Mouse (Mus musculus) hindbrain, embryonic 16.5 days (tissue): ENCODE results near the gene Tgfbrap1. TPM values are rescaled to one million over a fixed set of nuclear protein-coding genes. Genes with fewer than 3 reads are reported as not detected.

Source experiments
- ATAC-seq: fragments of 200-750 bp; cut with Nextera tagmentation; 2 replicates; pipeline ENCODE4 v1.8.0; 2017; ENCODE audit warnings: moderate TSS enrichment, moderate library complexity
- H3K27ac ChIP-seq: fragments of 300-500 bp; sonication (generic); 2 replicates; pipeline ENCODE4 v1.5.1; 2014; ENCODE audit warnings: low read depth, mild to moderate bottlenecking, control low read depth, low read length, moderate library complexity
- H3K27me3 ChIP-seq: fragments of 300-500 bp; sonication (generic); replicated peaks from 2 replicates; pipeline ENCODE4 v1.6.1; 2014; ENCODE audit warnings: low read length; ENCODE audit not compliant: control insufficient read depth, insufficient read depth
- H3K36me3 ChIP-seq: fragments of 300-500 bp; sonication (generic); 2 replicates; pipeline ENCODE4 v1.6.1; 2014; ENCODE audit warnings: mild to moderate bottlenecking, low read length, moderate library complexity, mixed read lengths; ENCODE audit not compliant: control insufficient read depth, insufficient read depth
- H3K4me1 ChIP-seq: fragments of 300-500 bp; sonication (generic); 2 replicates; pipeline ENCODE4 v1.6.1; 2014; ENCODE audit warnings: low read depth, low read length; ENCODE audit not compliant: control insufficient read depth, insufficient read depth
- H3K4me2 ChIP-seq: fragments of 300-500 bp; sonication (generic); 2 replicates; pipeline ENCODE4 v1.6.1; 2014; ENCODE audit warnings: mild to moderate bottlenecking, low read length, control low read depth, moderate library complexity
- H3K4me3 ChIP-seq: fragments of 300-500 bp; sonication (generic); 2 replicates; pipeline ENCODE4 v1.5.1; 2014; ENCODE audit warnings: mild to moderate bottlenecking, low read length, control low read depth, moderate library complexity
- H3K9ac ChIP-seq: fragments of 300-500 bp; sonication (generic); 2 replicates; pipeline ENCODE4 v1.6.1; 2014; ENCODE audit warnings: low read depth, mild to moderate bottlenecking, control low read depth, low read length, moderate library complexity
- H3K9me3 ChIP-seq: fragments of 300-500 bp; sonication (generic); 2 replicates; pipeline ENCODE4 v1.6.1; 2014; ENCODE audit warnings: mild to moderate bottlenecking, low read length, moderate library complexity; ENCODE audit not compliant: control insufficient read depth
- WGBS: fragments of 180-500 bp; shearing (Covaris S2); extraction: QIAGEN DNeasy Blood & Tissue Kit; methylation state at CpG from one replicate; pipeline ENCODE4 v1.1.7; 2014; 5-methylcytosine and 5-hydroxymethylcytosine counted together
- polyA plus RNA-seq: library from polyadenylated mRNA; unstranded; fragments of >200 nt; fragmentation: Nextera tagmentation; extraction: Ambion mirVana; gene quantifications from 2 replicates; pipeline ENCODE4 v1.2.1, GENCODE M21; 2015

The Tgfbrap1 gene
- polyA plus RNA-seq, 1 experiment from 2014 or later, result 15.6 TPM

GRCm38 (mm10) chr1:43120950-43121349 lies 22.5 kb upstream of the Tgfbrap1 start:
- no peak overlapping the region for H3K4me3 ChIP-seq
- no peak for ATAC-seq
- no peaks in the 10 kb centered on the region for H3K9me3 ChIP-seq
- H3K27me3 ChIP-seq, result no peaks in the 10 kb centered on the region
- no peaks in the 10 kb centered on the region for H3K4me1 ChIP-seq
- no peak overlapping the region for H3K9ac ChIP-seq
- peaks cover 17% of the 10 kb centered on the region for H3K36me3 ChIP-seq
- 98% methylated on average over 5 of the region's 5 CpGs for WGBS
- H3K27ac ChIP-seq, result no peak overlapping the region
- no peak overlapping the region for H3K4me2 ChIP-seq

DNA sequence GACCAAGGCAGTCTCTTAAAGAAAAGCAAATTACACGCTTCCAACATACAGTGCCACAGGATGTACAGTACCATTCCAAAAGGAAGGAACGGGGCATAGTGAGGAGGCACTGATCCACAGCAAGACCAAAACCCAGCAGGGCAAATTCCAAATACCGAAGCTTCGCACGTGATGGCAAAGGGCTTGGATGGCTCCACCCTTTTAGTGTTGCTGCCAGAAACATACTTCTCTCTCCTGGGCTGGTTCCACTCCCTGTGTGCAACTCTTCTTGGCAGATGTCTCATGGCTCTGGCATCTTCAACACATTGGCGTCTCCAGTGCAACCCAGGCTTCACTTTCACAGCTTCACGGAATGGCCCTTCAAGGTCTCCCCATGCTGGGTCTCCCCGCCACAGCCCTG lies 19.0 kb upstream of the Tgfbrap1 start:
- H3K36me3 ChIP-seq, result peaks cover 26% of the 10 kb centered on the region

DNA sequence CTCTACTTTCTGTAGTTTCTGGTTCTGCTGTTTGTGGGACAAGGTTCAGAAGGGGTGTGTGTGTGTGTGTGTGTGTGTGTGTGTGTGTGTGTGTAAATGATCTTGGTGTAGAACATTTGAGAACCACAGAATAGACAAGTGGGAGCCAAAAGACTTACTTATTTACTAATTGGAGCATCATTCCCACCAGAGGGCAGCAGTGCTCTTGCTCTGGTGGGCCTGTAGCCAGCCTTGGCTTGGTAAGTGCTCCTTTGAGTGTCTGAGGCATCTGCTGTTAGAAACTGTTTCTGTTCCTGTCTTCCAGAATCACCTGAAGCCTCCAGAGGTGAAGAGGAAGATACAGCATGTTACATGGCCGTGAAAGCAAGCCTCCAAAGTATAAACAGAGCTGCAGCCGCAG lies 14.4 kb upstream of the Tgfbrap1 start:
- Histone ChIP-seq H3K4me3 (no peak overlapping the region), H3K27ac (no peak overlapping the region), H3K4me2 (no peak overlapping the region), H3K36me3 (peaks cover 28% of the 10 kb centered on the region), H3K9me3 (no peaks in the 10 kb centered on the region), H3K9ac (no peak overlapping the region), H3K27me3 (no peaks in the 10 kb centered on the region), H3K4me1 (no peaks in the 10 kb centered on the region)
- ATAC-seq, result peak; percentile 64
- WGBS, result 87% methylated on average over 2 of the region's 2 CpGs

More for the DNA sequence above, 19.0 kb upstream of the Tgfbrap1 start:
- 98% methylated on average over 8 of the region's 8 CpGs for WGBS
- Histone ChIP-seq H3K4me2 (no peak overlapping the region), H3K4me3 (no peak overlapping the region), H3K27ac (no peak overlapping the region), H3K4me1 (no peaks in the 10 kb centered on the region), H3K9me3 (no peaks in the 10 kb centered on the region), H3K27me3 (no peaks in the 10 kb centered on the region), H3K9ac (no peak overlapping the region)
- no peak for ATAC-seq

- H3K36me3 ChIP-seq, result peaks cover 20% of the 10 kb centered on the region
- H3K4me1 ChIP-seq, result no peaks in the 10 kb centered on the region
- H3K9me3 ChIP-seq, result no peaks in the 10 kb centered on the region
- H3K9ac ChIP-seq, result no peak overlapping the region
- no peak overlapping the region for H3K4me2 ChIP-seq
- no peak overlapping the region for H3K4me3 ChIP-seq
- H3K27me3 ChIP-seq, result no peaks in the 10 kb centered on the region
- no peak for ATAC-seq
- WGBS, result 54% methylated on average over 4 of the region's 4 CpGs
- H3K27ac ChIP-seq, result no peak overlapping the region
Measured at GRCm38 (mm10) chr1:43110556-43110955, 12.1 kb upstream of the Tgfbrap1 start.

DNA sequence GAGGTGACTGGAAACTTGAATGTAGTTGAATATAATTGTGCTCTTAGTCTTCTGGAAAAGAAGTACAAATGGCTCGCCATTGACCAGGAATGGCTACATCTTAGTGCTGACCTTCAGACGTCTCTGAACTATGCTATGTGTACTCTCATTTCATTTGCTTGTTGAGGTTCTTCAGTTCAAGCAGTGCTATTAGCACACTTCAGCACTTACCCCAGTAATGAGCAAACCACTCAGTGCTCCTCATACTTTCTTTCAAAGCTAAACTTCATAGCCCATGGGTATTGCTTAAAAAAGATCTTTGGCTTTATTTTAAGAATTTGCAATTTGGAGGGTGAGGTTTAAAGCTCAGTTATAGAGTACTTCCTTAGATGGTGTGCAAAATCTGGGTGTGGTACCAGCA lies 10.3 kb upstream of the Tgfbrap1 start:
- peaks cover 15% of the 10 kb centered on the region for H3K36me3 ChIP-seq
- no peak overlapping the region for H3K27ac ChIP-seq
- no peak for ATAC-seq
- no peak overlapping the region for H3K4me3 ChIP-seq
- H3K9ac ChIP-seq, result no peak overlapping the region
- WGBS, result 90% methylated on average over 2 of the region's 2 CpGs
- H3K4me1 ChIP-seq, result no peaks in the 10 kb centered on the region
- no peaks in the 10 kb centered on the region for H3K9me3 ChIP-seq
- no peaks in the 10 kb centered on the region for H3K27me3 ChIP-seq
- H3K4me2 ChIP-seq, result no peak overlapping the region

- Histone ChIP-seq H3K9me3 (no peaks in the 10 kb centered on the region), H3K27ac (no peak overlapping the region), H3K4me3 (no peak overlapping the region), H3K4me2 (no peak overlapping the region), H3K4me1 (peaks cover 17% of the 10 kb centered on the region), H3K27me3 (no peaks in the 10 kb centered on the region), H3K36me3 (no peaks in the 10 kb centered on the region), H3K9ac (no peak overlapping the region)
- ATAC-seq, result no peak
- 80% methylated on average over 2 of the region's 2 CpGs for WGBS
Measured at GRCm38 (mm10) chr1:43094206-43094605, 4.2 kb downstream of the Tgfbrap1 start.

DNA sequence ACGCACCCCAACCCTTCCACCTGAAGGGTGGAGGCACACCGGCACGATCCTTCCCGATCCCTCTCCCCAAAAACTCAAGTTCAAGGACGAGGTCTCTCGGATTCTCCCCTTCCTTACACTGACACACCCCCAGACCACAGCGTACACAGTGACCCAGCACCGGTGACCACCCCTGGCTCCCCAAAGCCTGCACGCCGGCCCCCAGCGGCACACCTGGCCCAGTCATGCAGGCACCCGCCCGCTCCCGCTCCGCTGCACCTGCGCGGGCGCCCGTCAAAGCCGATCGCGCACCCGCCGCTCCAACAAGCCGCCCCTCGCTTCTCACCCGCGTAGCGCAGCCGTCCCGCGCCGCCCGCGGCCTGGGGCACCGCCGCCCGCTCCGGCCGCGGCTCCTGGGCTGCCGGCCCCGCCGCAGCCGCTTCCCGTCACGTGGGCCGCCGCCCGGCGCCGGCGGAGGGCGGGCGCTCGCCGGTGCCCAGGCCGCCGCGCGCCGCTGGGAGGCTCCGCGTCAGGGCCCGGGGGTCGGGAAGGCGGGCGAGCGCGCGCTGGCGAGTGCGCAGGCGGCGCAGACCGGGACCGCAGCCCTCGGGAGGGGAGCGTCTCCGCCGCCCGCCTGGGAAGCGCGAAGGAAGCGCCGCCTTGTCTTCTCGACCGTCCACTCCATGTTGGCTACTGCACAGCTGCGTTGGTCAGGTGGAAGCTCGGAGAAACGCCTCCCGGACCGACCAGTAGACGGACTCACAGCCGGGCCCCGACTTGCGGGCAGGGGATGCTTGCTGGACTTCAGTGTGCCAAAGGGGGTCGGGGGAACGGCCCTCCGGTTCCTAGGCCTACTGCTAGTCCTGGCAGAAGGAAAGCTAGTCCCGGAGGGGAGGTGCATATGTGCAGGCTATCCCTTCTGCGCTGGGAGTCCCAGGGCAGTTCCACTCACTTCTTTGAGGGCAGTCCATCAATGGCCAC lies 6.1 kb downstream of the Tgfbrap1 start:
- H3K4me3 ChIP-seq, result peak overlapping the region; percentile 76
- ATAC-seq, result peak; percentile 84
- H3K27me3 ChIP-seq, result no peaks in the 10 kb centered on the region
- peak overlapping the region; percentile 59 for H3K4me2 ChIP-seq
- H3K9me3 ChIP-seq, result no peaks in the 10 kb centered on the region
- peak overlapping the region; percentile 95 for H3K9ac ChIP-seq
- peak overlapping the region; percentile 86 for H3K27ac ChIP-seq
- WGBS, result under 1% methylated on average over 82 of the region's 102 CpGs
- peaks cover 16% of the 10 kb centered on the region for H3K4me1 ChIP-seq
- H3K36me3 ChIP-seq, result no peaks in the 10 kb centered on the region

DNA sequence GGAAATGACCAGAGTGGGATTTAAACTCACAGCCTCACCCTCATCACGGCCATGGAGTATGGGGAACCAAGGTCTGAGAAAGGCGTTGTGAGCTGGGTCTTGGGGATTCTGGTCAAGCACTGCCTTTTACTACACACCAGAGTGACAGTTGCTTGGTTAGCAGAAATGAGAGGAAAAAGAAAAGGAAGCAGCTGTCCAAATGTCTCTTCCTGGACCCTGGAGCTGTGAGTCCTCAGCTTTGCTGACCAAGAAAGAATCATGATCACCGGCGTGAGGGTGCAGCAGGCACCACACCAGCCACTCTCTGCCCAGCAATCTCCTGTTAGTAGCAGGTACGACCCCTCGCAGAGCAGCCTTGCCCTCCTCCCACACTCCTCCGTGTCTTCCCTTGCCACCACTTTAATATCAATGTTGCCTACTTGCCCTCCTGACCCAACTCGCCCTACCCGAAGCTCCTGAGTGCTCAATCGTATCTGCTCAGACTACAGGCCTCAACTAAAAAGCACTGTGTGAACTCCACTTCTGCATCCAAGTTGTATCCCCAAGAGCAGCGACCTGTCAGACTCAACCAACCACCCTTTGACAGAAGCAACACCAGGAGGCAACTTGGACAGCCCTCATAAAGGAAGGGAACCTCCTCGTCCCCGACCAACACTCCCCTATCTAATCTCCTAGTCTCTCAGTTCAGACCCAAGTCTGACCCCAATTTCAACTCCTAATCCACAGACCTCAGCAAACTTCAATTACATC lies 7.0 kb downstream of the Tgfbrap1 start:
- Histone ChIP-seq H3K27me3 (no peaks in the 10 kb centered on the region), H3K36me3 (no peaks in the 10 kb centered on the region), H3K4me2 (peak overlapping the region; percentile 59), H3K4me3 (peak overlapping the region; percentile 76), H3K4me1 (peaks cover 12% of the 10 kb centered on the region), H3K27ac (peak overlapping the region; percentile 86), H3K9me3 (no peaks in the 10 kb centered on the region), H3K9ac (peak overlapping the region; percentile 95)
- ATAC-seq, result peak; percentile 36
- WGBS, result 42% methylated on average over 13 of the region's 13 CpGs

GRCm38 (mm10) chr1:43090418-43090817 lies 8.0 kb downstream of the Tgfbrap1 start:
- Histone ChIP-seq H3K27me3 (no peaks in the 10 kb centered on the region), H3K36me3 (no peaks in the 10 kb centered on the region), H3K4me3 (no peak overlapping the region), H3K4me1 (peaks cover 12% of the 10 kb centered on the region), H3K27ac (no peak overlapping the region), H3K9me3 (no peaks in the 10 kb centered on the region), H3K9ac (no peak overlapping the region), H3K4me2 (no peak overlapping the region)
- WGBS, result 76% methylated on average over 1 of the region's 1 CpGs
- ATAC-seq, result no peak
